Mouse (Mus musculus) granulocyte monocyte progenitor cell, adult 5-6 weeks (primary cell): ENCODE data around the gene Aagab. TPM values are rescaled to one million over a fixed set of nuclear protein-coding genes. Genes with fewer than 3 reads are reported as not detected.

Experiments used
- ATAC-seq: replicated peaks from 2 replicates; pipeline ENCODE4 v1.8.0; 2016; ENCODE audit warnings: mild to moderate bottlenecking, moderate TSS enrichment, inconsistent platforms; ENCODE audit not compliant: poor library complexity, severe bottlenecking
- total RNA-seq, 2 experiments: library from RNA; stranded (forward) in 1 of 2; stranded (reverse) in 1 of 2; fragments of 200-712, 200-1000 nt in 1 of 2; fragments of >200 nt in 1 of 2; fragmentation: Nextera tagmentation in 1 of 2; gene quantifications; 2 replicates each; pipeline ENCODE4 v1.2.3; 2014 to 2017

Gene Aagab
- total RNA-seq, 2 experiments from 2014 or later, result 30.8 to 57.0 TPM

DNA sequence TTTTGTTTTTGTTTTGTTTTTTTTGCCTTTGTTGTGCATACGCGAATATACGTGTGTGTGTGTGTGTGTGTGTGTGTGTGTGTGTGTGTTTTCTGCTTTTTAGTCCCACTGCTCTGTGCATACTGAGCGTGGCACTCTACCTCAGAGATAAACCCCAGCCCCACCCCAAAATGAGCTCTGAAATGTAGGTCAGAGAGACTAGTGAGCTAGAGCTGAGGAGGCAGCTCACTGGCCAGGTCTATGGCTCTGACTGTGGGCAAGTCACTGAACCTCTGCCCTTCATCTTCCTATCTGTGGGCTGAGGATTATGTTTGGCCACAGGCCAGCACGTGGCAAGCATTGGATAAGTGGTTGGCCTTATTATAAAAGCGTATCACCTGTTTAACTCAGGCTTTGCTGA is 1.4 kb downstream of the Aagab start:
- no peak for ATAC-seq

DNA sequence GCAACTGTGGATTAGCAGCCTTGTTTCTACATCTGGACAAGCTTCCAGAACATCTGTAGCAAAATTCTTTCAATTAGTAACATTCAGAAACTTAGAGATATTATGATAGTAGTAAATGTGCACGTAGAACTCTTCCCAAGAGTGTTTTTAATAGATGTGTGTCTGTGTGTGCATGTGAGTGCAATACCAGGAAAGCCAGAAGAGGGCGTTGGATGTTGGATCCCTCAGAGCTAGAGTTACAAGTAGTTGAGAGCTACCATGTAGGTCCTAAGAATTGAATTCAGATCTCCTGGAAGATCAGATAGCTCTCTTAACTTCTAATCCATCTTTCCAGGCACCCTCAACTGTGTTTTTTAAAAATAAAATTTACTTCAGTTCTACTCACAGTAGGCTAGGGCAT is 4.1 kb downstream of the Aagab start:
- ATAC-seq, result no peak

DNA sequence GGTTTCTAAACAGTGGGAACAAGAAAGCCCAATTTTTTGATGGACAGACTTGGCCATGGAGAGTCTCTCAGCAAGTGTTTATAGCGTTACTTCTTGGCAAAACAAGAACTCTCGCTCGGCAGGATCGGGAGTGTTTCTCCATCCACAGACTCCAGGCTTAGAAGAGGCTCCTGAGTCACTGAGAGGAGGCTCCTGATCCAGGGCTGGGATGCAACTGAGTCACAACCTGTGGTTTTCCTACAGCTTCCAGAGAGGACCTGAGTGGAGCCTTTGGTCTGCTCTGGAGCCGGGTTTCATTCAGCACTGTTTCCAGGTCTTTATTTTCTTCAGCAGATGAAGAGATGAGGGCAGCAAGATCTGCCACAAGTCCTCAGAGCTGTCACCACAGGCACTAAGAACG is 5.5 kb downstream of the Aagab start:
- no peak for ATAC-seq

DNA sequence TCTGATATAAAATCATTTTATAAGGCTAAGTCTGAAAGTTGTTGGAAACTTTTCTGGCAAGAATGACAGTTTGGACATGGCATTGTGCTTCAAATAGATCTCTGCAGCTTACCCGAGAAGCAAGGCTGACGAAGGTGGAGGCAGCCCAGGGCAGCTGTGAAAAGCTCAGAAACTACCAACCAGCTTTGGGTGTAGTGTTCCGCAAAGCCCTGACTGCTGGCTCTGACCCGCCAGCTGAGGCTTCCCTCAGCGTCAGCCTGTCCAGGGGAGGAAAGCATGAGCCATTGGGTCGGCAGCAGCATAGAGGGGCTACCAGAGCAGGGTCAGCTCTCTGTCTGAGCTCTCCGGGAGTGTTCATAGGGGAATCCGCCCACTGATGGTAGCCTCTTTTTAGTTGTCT is 6.8 kb downstream of the Aagab start:
- no peak for ATAC-seq

DNA sequence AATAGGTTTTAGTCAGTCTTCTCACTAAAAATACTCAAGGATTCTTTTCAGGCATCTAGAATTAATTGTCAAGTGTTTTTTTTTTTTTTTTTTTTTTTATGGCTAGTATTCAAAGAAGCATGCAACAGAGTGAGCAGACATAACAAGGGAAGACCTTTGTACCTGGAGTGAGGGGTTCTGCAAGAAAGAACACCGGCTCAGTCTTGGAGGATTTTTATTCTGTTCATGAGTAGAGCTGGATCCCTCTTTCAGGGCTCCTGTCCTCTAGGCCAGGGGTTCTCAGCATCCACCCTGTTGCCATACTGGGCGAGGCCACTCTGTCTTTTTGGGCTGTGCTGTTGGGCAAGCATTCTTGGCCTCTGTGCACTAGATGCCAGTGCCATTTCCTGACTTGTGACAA is 7.3 kb downstream of the Aagab start:
- ATAC-seq, result no peak

DNA sequence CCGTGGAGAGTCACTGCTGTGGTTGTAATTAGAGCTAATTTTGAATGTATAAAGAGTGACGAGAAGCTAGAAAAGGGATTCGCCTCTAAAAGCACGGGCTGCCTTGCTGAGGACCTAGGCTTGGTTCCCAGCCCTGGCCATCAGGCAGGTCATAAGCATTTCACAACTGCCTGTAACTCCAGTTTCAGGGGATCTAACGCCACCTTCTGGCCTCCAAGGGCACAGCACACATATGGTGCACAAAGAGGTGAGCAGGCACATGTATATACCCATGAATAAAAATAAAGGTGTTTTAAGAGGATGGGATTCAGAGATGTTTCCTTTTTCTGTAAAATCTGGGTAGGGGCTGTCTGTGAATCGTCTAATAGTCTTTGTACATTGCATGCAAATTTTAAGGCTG is 7.8 kb downstream of the Aagab start:
- no peak for ATAC-seq

DNA sequence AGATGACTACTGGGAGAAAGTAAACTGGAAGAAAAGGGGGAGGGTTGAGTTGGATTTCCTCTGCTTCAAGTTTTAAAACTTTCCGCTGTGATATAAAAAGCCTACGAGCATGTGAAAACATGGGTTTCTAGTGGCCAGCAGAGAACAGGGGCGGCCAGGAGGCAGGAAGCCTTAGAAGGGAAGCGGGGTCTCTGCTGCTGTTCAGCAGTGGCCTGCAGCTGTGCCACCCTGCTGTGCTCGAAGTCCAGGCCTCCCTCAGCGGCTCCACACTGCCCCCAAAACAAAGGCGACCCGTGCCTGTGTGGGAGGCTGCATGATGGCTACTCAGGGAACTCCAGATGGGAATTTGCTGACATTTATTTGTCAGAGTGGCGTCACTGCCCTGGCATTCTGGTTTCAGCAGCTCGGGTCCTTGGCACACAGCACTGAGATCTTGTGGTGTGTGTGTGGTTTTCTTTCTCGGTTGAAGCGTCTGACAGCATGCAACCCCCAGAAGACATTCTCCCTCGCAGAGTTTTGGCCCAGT is 8.4 kb downstream of the Aagab start:
- peak; percentile 50 for ATAC-seq

DNA sequence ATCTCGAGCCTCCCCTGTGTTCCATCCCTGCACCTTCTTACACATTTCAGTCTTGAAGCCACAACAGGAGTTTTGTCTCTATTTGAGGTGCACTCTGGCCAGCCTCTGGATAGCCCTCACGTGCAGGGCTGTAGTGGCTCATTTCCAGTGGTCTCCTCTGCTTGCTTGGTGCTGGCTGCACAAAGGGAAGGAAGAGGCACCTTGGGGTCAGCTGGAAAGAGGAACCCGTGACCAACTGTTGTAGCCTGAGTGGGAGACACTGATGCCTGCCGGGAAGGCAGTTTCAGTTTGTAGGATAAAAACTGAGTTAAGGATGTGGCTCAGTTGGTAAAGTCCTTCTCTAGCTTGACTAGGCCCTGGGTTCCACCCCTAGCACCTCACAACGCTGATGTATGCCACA is 9.5 kb downstream of the Aagab start:
- peak; percentile 67 for ATAC-seq

DNA sequence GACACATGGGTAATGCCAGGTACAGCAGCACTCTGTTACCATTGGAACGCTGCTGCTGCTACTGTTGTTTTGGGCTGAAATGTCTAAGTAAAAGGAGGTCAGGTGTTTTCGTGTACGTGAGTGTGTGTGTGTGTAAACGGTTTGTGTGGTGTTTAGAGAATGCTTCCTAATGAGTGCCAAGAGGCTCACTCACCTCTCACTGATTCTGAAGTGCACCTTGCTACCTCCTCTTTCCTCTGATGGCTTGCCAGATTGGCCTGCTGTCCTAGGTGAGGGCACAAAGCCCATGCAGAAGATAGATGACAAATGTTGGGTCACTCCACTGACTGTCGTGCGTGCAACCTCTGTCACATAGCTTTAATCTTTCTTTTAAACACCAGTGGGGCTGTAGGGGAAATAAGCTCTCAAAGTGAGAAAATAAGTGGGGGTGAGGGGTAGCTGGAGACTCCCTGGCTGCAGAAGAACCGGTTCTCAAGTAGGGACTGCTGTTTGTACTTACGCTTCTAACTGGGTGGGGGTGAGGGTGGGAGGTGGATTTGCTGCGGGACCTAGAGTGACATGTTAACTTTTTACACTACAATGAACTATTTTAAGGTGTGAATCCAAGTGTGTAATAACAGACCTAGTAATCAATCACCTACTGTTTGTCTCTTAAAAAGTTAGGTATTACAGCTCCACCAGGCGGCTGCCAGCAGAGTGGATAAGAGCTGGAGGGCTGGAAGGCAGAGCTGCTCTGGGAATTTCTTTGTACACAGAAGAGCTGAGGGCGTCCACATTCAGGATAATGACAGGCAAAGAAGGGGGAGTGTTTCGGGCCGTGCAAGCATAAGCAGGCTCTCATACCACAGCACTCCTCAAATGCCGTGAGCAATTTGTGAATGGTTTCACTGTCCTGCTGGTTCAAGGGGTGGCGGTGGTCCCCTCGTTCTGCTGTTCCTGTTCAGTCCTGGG is 10.4 kb downstream of the Aagab start:
- ATAC-seq, result no peak

DNA sequence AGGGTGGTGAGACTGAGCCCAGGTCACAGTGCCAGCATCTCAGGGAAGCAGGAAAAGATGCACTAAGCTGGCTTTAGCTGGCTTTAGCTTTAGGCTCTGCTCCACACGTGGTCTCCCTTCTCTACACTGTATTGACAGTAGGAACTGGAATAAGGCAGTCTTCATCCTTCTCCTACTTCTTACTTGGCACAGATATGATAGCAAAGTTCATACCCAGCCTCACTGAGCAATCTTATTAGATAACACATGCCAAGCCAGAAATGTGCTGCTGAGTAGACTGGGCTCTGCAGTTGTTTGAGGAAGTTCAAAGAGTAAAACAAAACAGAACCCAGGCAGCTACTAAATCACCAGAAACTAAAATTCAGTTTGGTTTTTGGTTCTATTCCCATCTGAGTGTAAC is 11.1 kb downstream of the Aagab start:
- ATAC-seq, result no peak

DNA sequence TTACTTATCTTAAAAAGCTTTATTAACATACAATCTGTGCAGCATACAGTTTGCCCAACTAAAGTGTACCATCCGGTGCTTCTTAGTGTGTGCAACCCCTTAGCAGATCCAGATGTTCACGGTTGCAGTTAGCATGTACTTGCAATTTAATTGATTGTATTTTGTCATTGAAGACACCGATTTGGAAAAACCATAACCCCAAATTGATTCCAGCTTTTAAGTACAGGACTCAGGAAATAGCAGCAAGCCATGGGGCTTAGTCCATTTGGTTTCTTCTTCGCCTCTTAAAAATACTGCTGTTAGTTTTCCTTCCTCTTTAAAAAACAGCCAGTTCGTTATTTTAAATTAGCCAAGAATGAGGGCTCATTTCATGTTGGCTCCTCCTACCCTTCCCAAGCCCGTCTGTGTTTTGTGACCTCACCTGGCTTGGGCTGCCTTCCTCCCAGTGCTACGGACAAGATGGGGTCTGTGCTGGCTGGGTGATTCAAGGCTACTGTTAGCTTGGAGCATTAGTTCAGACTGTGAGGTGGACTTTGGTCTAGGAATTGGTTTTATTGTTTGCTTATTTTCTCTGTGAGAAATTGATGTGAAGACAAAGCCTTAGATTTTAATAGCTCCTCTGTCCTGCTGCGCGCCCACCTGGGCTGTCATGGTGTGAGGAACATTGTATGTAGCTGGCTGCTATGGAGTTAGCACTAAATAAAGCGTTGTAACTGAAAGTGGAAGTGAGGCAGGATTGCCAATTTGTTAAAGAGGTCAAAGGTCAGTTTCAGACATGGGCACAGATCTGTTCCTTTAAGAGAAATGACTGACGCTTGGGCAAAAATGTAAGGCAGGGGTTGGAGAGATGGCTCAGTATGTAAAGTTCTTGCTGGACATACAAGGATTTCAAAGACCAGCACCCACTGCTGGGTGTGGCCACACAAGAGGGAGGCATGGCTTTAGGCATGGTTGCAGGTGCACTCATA is 11.8 kb downstream of the Aagab start:
- ATAC-seq, result peak; percentile 21

DNA sequence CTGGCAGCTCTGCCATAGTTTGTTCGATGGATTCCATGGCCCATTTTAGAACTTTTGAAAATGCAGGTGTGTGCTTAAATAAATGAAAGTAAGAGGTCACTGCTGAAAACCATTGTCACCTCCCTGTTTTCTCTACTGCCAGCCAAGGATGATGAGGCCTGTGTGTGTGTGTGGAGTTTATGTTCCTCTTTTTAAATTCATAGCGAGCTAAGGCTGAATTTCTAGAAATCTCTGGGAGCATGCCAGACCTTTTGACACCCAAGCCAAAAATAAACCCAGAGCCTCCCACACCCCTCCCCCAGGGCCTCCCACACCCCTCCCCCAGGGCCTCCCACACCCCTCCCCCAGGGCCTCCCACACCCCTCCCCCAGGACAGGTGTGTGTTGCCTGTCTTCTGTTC is 15.5 kb downstream of the Aagab start:
- ATAC-seq, result no peak

DNA sequence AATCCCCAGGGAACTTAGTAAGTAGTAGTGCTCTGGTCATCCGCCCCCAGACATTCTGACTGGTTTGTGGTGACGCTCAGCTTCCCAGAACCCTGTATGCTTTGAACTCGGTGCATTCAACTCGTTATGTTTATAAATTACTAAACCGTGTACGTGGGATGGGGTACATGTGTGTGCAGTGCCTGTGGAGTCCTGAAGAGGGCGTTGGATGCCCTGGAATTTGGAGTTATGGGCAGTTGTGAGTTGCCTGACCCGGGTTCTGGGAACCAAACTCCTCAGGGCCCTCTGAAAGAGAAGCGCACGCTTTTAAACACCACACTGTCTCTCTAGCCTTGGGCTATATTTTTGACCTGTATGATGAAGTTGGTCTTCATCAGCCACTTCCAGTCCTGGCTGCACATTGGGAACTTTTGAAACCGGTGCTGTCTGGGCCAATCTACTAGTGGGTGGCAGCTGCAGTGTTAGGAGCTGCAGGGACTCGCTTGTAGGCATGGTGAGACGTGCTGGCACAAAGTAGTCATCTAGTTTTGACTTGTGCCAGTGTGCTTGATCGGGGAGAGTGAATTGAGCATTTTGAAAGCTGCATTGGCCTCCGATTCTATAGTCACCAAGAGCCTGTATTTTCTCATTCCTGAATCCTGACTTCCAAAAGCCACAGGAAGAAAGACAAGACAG is 21.6 kb downstream of the Aagab start:
- no peak for ATAC-seq

DNA sequence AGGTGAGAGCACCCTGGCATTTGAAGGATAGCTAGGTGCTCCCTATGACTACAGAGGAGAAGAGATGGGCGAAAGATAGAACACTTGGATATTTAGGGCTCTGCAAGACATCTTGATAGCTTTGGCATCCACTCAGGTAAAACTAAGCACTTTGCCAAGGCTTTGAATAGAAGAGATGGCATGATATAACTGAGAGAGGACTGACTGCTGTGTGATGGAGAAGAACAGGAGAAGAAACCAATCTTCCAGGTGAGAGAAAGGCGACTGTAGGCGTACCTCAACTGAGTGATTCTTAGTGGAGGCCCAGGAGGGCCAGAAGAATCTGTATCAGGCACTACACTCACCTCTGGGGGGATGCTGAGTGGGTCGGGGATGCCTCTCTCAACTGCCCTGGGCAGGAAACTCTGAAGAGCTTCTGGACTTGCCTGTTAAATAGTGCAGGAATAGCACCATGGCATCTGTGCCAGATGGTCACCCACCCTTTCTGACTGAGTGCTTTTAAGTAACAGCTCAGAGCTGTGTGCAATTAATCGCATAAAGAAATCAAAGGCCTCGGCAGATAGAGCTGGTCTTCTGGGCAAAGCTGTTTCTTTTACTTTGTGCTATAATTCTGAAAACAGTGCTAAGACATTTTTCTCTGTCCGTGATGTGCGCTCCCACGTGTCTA is 22.8 kb downstream of the Aagab start:
- ATAC-seq, result no peak

DNA sequence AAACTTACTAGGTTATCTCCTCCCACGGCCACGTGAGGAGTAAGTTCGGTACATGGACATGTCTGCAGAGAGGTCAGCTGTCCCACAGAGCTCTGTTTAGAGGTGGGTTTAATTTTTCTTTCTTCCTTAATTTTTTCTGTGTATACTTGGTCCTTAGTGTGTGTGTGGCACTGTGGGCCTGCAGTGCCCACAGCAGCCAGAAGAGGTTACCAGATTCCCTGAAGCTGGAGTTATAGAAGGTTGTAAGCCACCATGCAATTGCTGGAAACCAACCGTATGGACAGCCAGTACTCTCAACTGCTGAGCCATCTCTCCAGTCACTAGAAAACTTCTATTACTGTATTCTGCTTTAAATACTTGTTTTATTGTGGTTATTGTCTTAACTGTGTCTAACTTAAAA is 29.6 kb downstream of the Aagab start:
- ATAC-seq, result no peak

DNA sequence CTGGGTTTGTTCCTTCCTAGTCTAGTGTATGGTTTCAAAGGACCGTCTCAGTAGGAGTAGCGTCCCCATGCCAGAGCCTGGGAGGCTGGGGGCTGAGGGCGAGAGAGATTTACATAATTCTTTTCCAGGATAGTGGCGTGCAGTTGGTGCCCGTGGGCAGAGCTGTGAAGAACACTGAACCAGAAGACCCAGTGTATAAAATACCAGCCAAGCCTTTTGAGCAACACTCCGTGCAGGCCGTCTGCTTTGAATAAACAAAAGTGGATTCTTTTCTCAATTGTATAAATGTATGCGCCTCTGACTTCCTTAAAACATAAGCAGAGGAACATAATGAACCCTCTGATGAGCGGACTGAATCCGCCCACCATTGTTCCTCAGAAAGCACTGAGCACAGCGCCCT is 30.5 kb downstream of the Aagab start:
- no peak for ATAC-seq

DNA sequence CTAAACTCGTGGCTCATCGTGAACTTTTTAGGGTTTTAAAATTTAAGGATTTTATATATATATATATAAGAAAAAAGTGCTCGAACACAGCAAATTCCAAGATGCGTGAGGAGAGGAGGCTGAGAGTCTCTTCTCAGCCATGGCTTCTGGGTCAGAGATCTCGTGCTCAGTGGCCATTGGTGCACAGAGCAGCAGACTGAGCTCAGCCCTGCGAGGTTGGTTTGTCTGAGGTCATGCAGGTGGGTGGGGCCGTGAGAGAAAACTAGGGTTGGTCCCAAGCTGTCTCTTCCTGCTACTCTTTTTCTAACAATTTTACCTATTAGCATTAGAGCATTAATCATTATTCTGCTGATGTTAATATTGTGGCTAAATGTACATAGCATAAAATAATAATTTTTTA is 30.9 kb downstream of the Aagab start:
- no peak for ATAC-seq

DNA sequence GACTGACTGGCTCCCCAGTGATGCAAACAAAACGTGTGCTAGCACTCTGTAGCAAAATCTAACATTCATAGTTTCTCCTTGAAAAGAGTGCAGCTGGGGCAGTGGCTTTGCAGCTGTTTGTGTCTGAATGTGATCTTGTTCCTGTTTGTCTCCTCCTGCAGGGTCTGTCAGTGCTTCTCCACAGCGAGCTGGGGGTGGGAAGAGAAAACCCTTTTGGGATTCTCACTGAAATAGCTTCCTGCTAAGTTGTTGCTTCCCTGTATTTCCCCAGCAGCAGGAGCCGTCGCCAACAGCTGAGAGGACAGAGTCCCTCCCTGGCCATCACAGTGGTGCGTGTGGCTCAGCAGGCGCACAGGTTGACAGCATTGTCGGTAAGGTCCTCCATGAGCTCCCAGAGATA is 33.7 kb downstream of the Aagab start:
- ATAC-seq, result no peak

DNA sequence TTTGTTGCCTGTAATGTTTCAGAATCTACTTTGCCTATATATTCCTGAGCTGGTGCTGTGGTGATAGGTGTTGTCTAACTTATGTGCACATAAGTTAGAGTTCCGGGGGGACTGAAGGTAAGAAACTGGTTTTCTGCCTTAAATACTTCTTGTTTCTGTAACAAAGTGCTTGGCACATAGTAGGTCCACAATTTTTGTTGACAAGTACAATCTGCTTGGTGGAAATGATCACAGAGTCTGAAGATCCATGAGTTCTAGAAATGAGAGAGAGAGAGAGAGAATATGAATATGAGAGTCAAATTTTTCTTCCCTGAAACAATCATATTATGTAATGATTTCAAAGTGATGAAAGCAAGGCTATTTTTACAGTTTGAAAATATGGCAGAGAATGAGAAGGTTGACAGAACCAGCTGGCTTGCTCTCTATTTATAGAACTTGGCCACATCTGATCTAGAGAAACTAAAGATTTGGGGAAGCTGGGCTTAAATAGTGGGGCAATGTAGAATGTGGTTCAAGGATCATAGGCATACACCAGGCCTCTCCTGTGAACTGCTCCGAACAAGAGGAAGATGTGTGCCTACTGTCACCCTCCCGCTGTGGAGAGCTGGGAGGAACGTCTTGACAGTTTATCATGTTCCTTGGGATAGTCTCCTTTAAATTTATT is 39.7 kb downstream of the Aagab start:
- peak; percentile 88 for ATAC-seq
